Mouse (Mus musculus): ENCODE data around the gene Commd1.

GRCm38 (mm10) chr11:22931320-22931905, 50.8 kb downstream of the Commd1 start:
- TF ChIP-seq CTCF (conservative IDR thresholded peaks at IDR 0.05; ENCODE audit: low read length) = no peak
- TF ChIP-seq NANOG (IDR thresholded peaks at IDR 0.05; ENCODE audit: borderline replicate concordance, low read length) = no peak
- TF ChIP-seq POU5F1 (IDR thresholded peaks at IDR 0.05; ENCODE audit: borderline replicate concordance, low read length) = no peak
